ENCODE assay signal across 31 mouse cellular contexts in the genomic region with DNA sequence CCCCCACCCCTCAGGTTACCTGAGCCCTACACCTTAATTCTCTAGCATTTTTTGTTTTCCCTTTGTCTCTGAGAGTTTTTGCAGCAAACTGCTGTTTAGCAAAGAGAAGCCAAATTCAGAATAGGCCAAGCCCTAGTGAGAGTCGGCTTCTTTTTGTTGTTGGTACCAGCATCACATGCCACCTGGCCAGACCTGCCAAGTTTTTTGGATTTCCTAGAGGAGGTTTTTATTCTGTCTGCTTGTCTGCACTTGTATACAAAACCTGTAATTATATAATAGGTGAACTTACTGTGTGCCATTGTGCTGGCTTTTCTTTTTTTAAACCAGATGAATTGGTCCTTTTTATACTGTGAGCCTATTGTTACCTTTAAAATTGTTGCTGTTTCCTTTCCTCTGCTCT.
"Had no signal": no experiment of that assay in that cellular context is flagged by ENCODE, and none has a peak within 500 bp of the region (broad histone marks: within the 10 kb centered on the region; RNA-seq: fewer than 3 reads in every experiment).

No protein-coding gene starts in this region.

- H3K4me2 ChIP-seq: limb, embryonic 12.5 days; limb, embryonic 13.5 days; limb, embryonic 15.5 days; liver, embryonic 11.5 days; liver, embryonic 12.5 days; liver, embryonic 13.5 days; liver, embryonic 15.5 days; lung, embryonic 14.5 days; lung, embryonic 15.5 days; midbrain, embryonic 11.5 days; midbrain, embryonic 12.5 days; midbrain, embryonic 13.5 days; midbrain, embryonic 15.5 days; neural tube, embryonic 12.5 days had no signal

- H3K27me3 ChIP-seq: limb, embryonic 12.5 days; limb, embryonic 13.5 days; limb, embryonic 15.5 days; liver, embryonic 12.5 days; liver, embryonic 13.5 days; liver, embryonic 15.5 days; lung, embryonic 15.5 days; megakaryocyte, embryonic 14.5 days; midbrain, embryonic 12.5 days; midbrain, embryonic 13.5 days; midbrain, embryonic 15.5 days; neural tube, embryonic 12.5 days had no signal

- H3K27ac ChIP-seq: limb, embryonic 10.5 days; limb, embryonic 12.5 days; limb, embryonic 13.5 days; limb, embryonic 15.5 days; liver, embryonic 12.5 days; liver, embryonic 13.5 days; liver, embryonic 14.5 days; liver, embryonic 15.5 days; lung, embryonic 15.5 days; macrophage; midbrain, embryonic 10.5 days; midbrain, embryonic 12.5 days; midbrain, embryonic 13.5 days; midbrain, embryonic 15.5 days; neural tube, embryonic 12.5 days had no signal

- DNase-seq: liver; liver, embryonic 13.5 days; liver, postnatal 0 days; lung, adult 18-20 months; lung, adult 2 months; lung, embryonic 14.5 days; lung, postnatal 10 days; lung, postnatal 14 days; lung, postnatal 36 days; lung, postnatal 4 days; midbrain, embryonic 14.5 days had no signal

- H3K4me1 ChIP-seq: limb, embryonic 10.5 days; limb, embryonic 12.5 days; limb, embryonic 15.5 days; liver, embryonic 12.5 days; liver, embryonic 13.5 days; liver, embryonic 15.5 days; lung, embryonic 15.5 days; midbrain, embryonic 12.5 days; midbrain, embryonic 13.5 days; midbrain, embryonic 15.5 days; neural tube, embryonic 12.5 days had no signal

- H3K4me3 ChIP-seq: limb, embryonic 10.5 days; limb, embryonic 12.5 days; limb, embryonic 13.5 days; limb, embryonic 15.5 days; liver, embryonic 12.5 days; liver, embryonic 13.5 days; liver, embryonic 15.5 days; lung, embryonic 15.5 days; megakaryocyte, embryonic 14.5 days; midbrain, embryonic 10.5 days; midbrain, embryonic 12.5 days; midbrain, embryonic 13.5 days; midbrain, embryonic 15.5 days; myocyte; neural tube, embryonic 12.5 days had no signal

- ATAC-seq: liver, embryonic 12.5 days; liver, postnatal 0 days; lung, postnatal 0 days; midbrain, embryonic 13.5 days; midbrain, embryonic 15.5 days; midbrain, embryonic 16.5 days had no signal

- H3K9ac ChIP-seq: limb, embryonic 12.5 days; limb, embryonic 13.5 days; limb, embryonic 15.5 days; liver, embryonic 12.5 days; liver, embryonic 13.5 days; liver, embryonic 14.5 days; liver, embryonic 15.5 days; liver, postnatal 0 days; lung, embryonic 14.5 days; lung, embryonic 15.5 days; midbrain, embryonic 12.5 days; midbrain, embryonic 13.5 days; midbrain, embryonic 15.5 days; neural tube, embryonic 12.5 days had no signal

- H3K9me3 ChIP-seq: limb, embryonic 10.5 days; limb, embryonic 12.5 days; limb, embryonic 13.5 days; limb, embryonic 15.5 days; liver, embryonic 12.5 days; liver, embryonic 13.5 days; liver, embryonic 15.5 days; lung, embryonic 15.5 days; midbrain, embryonic 10.5 days; midbrain, embryonic 12.5 days; midbrain, embryonic 13.5 days; midbrain, embryonic 15.5 days; neural tube, embryonic 12.5 days had no signal

- H3K36me3 ChIP-seq: limb, embryonic 10.5 days; limb, embryonic 12.5 days; limb, embryonic 13.5 days; limb, embryonic 15.5 days; liver, embryonic 12.5 days; liver, embryonic 13.5 days; liver, embryonic 15.5 days; lung, embryonic 15.5 days; midbrain, embryonic 10.5 days; midbrain, embryonic 12.5 days; midbrain, embryonic 13.5 days; midbrain, embryonic 15.5 days; neural tube, embryonic 12.5 days had no signal
